Mouse (Mus musculus) liver, postnatal 0 days (tissue): ENCODE results near the gene Rnf224. TPM values are rescaled to one million over a fixed set of nuclear protein-coding genes. Genes with fewer than 3 reads are reported as not detected.
A peak's percentile ranks its signal among the peaks of the same experiment; 100 is the strongest.

ENCODE experiments used
- ATAC-seq: fragments of 200-750 bp; cut with Nextera tagmentation; 2 replicates; pipeline ENCODE4 v1.8.0; 2017; ENCODE audit warnings: mild to moderate bottlenecking, moderate library complexity
- DNase-seq: peaks from one replicate; pipeline ENCODE4 v3.0.0-alpha.2; 2016
- H3K27ac ChIP-seq: fragments of 300-500 bp; sonication (generic); 2 replicates; pipeline ENCODE4 v1.5.1; 2014; ENCODE audit warnings: antibody characterized with exemption, moderate library complexity, mild to moderate bottlenecking, low read depth
- H3K27me3 ChIP-seq: fragments of 300-500 bp; sonication (generic); 2 replicates; pipeline ENCODE4 v1.6.1; 2014; ENCODE audit warnings: low read length, control low read depth, mixed read lengths; ENCODE audit not compliant: insufficient read depth
- H3K36me3 ChIP-seq: fragments of 300-500 bp; sonication (generic); replicated peaks from 2 replicates; pipeline ENCODE4 v1.6.1; 2014; ENCODE audit warnings: mild to moderate bottlenecking, control low read depth, low read length, moderate library complexity, mixed read lengths; ENCODE audit not compliant: insufficient read depth
- H3K4me1 ChIP-seq: fragments of 300-500 bp; sonication (generic); 2 replicates; pipeline ENCODE4 v1.6.1; 2014; ENCODE audit warnings: antibody characterized with exemption, mild to moderate bottlenecking, control low read depth; ENCODE audit not compliant: insufficient read depth
- H3K4me2 ChIP-seq: fragments of 300-500 bp; sonication (generic); 2 replicates; pipeline ENCODE4 v1.6.1; 2014; ENCODE audit warnings: low read depth, mild to moderate bottlenecking, low read length, moderate library complexity, mixed read lengths
- H3K4me3 ChIP-seq: fragments of 300-500 bp; sonication (generic); 2 replicates; pipeline ENCODE4 v1.5.1; 2014; ENCODE audit warnings: low read depth, low read length
- H3K9ac ChIP-seq: fragments of 300-500 bp; sonication (generic); replicated peaks from 2 replicates; pipeline ENCODE4 v1.6.1; 2014; ENCODE audit warnings: mild to moderate bottlenecking, moderate library complexity
- H3K9me3 ChIP-seq: fragments of 300-500 bp; sonication (generic); 2 replicates; pipeline ENCODE4 v1.6.1; 2016; ENCODE audit warnings: mild to moderate bottlenecking, control low read depth, low read length, mixed read lengths
- CTCF ChIP-seq: sonication (generic); IDR thresholded peaks from 2 replicates; pipeline ENCODE4 v1.5.1; 2016; ENCODE audit warnings: antibody characterized with exemption, low read depth
- EP300 ChIP-seq: IDR thresholded peaks from 2 replicates; pipeline ENCODE4 v1.6.1; 2016; ENCODE audit warnings: antibody characterized with exemption, low read depth, mild to moderate bottlenecking
- WGBS: fragments of 180-500 bp; shearing (Covaris S2); extraction: QIAGEN DNeasy Blood & Tissue Kit; methylation state at CpG from one replicate; pipeline ENCODE4 v1.1.7; 2014; ENCODE audit not compliant: insufficient replicate concordance; 5-methylcytosine and 5-hydroxymethylcytosine counted together
- polyA plus RNA-seq: library from polyadenylated mRNA; unstranded; fragments of >200 nt; fragmentation: Nextera tagmentation; extraction: Ambion mirVana; gene quantifications from 2 replicates; pipeline ENCODE4 v1.2.1, GENCODE M21; 2015

Gene Rnf224
- polyA plus RNA-seq, 1 experiment from 2014 or later, result not detected

- 38% methylated on average over 17 of the region's 17 CpGs for WGBS
- Histone ChIP-seq H3K4me1 (peaks cover 36% of the 10 kb centered on the region), H3K27me3 (no peaks in the 10 kb centered on the region), H3K9ac (0 out of 2 replicates have a peak overlapping the region, but pooled peaks have one; percentile 52), H3K9me3 (no peaks in the 10 kb centered on the region), H3K27ac (peak overlapping the region; percentile 93), H3K4me2 (peak overlapping the region; percentile 83), H3K36me3 (peaks cover 11% of the 10 kb centered on the region; the same call in 1 of the 2 replicates), H3K4me3 (peak overlapping the region; percentile 50)
- ATAC-seq (no peak), DNase-seq (peak; percentile 47)
- no peak for TF ChIP-seq EP300
- no peak for TF ChIP-seq CTCF
Observed at GRCm38 (mm10) chr2:25194486-25195171, 42.0 kb downstream of the Rnf224 start.

GRCm38 (mm10) chr2:25194006-25194405, 42.6 kb downstream of the Rnf224 start:
- ATAC-seq, result no peak
- Histone ChIP-seq H3K4me2 (peak overlapping the region; percentile 83), H3K4me1 (peaks cover 36% of the 10 kb centered on the region), H3K9ac (no peak overlapping the region), H3K9me3 (no peaks in the 10 kb centered on the region), H3K36me3 (peaks cover 8% of the 10 kb centered on the region; the same call in 1 of the 2 replicates), H3K27ac (peak overlapping the region; percentile 70), H3K4me3 (peak overlapping the region; percentile 20), H3K27me3 (no peaks in the 10 kb centered on the region)
- TF ChIP-seq CTCF, result no peak
- no peak for TF ChIP-seq EP300
- 40% methylated on average over 5 of the region's 5 CpGs for whole genome bisulfite sequencing
- no peak for DNase-seq

GRCm38 (mm10) chr2:25193330-25193770, 43.2 kb downstream of the Rnf224 start:
- Histone ChIP-seq H3K4me3 (peak overlapping the region; percentile 20; the same call in 1 of the 2 replicates), H3K36me3 (0 out of 2 replicates have a peak, but pooled peaks cover 3% of the 10 kb centered on the region), H3K4me2 (peak overlapping the region; percentile 83), H3K9ac (peak overlapping the region; percentile 48; the same call in 1 of the 2 replicates), H3K27me3 (no peaks in the 10 kb centered on the region), H3K4me1 (peaks cover 36% of the 10 kb centered on the region), H3K27ac (peak overlapping the region; percentile 70), H3K9me3 (no peaks in the 10 kb centered on the region)
- ATAC-seq (peak; percentile 46), DNase-seq (peak; percentile 88)
- peak; percentile 98 for TF ChIP-seq CTCF
- TF ChIP-seq EP300, result no peak
- 3% methylated on average over 6 of the region's 6 CpGs for WGBS

GRCm38 (mm10) chr2:25187841-25188240, 48.7 kb downstream of the Rnf224 start:
- Histone ChIP-seq H3K9me3 (no peaks in the 10 kb centered on the region), H3K27me3 (peaks cover 27% of the 10 kb centered on the region), H3K4me1 (peaks cover 18% of the 10 kb centered on the region), H3K4me3 (no peak overlapping the region), H3K9ac (no peak overlapping the region), H3K27ac (no peak overlapping the region), H3K36me3 (no peaks in the 10 kb centered on the region), H3K4me2 (no peak overlapping the region)
- ATAC-seq (no peak), DNase-seq (peak; percentile 9)
- 89% methylated on average over 6 of the region's 6 CpGs for WGBS
- no peak for TF ChIP-seq CTCF
- no peak for TF ChIP-seq EP300

- Histone ChIP-seq H3K36me3 (no peaks in the 10 kb centered on the region), H3K4me1 (peaks cover 24% of the 10 kb centered on the region), H3K27ac (no peak overlapping the region), H3K4me3 (0 out of 2 replicates have a peak overlapping the region, but pooled peaks have one; percentile 39), H3K4me2 (peak overlapping the region; percentile 80), H3K27me3 (peaks cover 33% of the 10 kb centered on the region), H3K9me3 (no peaks in the 10 kb centered on the region), H3K9ac (no peak overlapping the region)
- TF ChIP-seq CTCF (no peak), EP300 (no peak)
- WGBS, result 30% methylated on average over 5 of the region's 5 CpGs
- no peak for ATAC-seq
- DNase-seq, result no peak
Observed at GRCm38 (mm10) chr2:25186575-25186930, 50.0 kb downstream of the Rnf224 start.

- peak; percentile 69 for DNase-seq
Observed at GRCm38 (mm10) chr2:25185625-25186574, 50.7 kb downstream of the Rnf224 start.

More at GRCm38 (mm10) chr2:25185625-25186574, 50.7 kb downstream of the Rnf224 start:
- Histone ChIP-seq H3K4me3 (peak overlapping the region; percentile 39), H3K9me3 (no peaks in the 10 kb centered on the region), H3K4me2 (peak overlapping the region; percentile 80), H3K27me3 (peaks cover 39% of the 10 kb centered on the region), H3K9ac (peak overlapping the region; percentile 52), H3K4me1 (peaks cover 30% of the 10 kb centered on the region), H3K27ac (no peak overlapping the region), H3K36me3 (no peaks in the 10 kb centered on the region)
- TF ChIP-seq CTCF (peak; percentile 64), EP300 (no peak)
- peak; percentile 37 for ATAC-seq
- WGBS, result 2% methylated on average over 62 of the region's 64 CpGs
